Mouse (Mus musculus) frontal cortex, postnatal 36 days (tissue): ENCODE data around the gene Pnldc1.
"Not testable (repeated sequence)": the region's sequence is repeated elsewhere in the genome, so short reads cannot be mapped to it uniquely, and the experiment has no call there.

Experiments
- DNase-seq, 2 experiments: peaks; one replicate each; pipeline ENCODE4 v3.0.0; 2022; ENCODE audit warnings: low spot score in 2 of 2

Gene Pnldc1

GRCm38 (mm10) chr17:12909361-12910280, at the start of gene Pnldc1:
Pnldc1 (minus strand) TSS chr17:12910230.
- DNase-seq: no peak

- not testable (repeated sequence) for DNase-seq
Observed at GRCm38 (mm10) chr17:12959377-12959776, 49.3 kb upstream of the Pnldc1 start.

GRCm38 (mm10) chr17:12956664-12957063, 46.6 kb upstream of the Pnldc1 start:
- no peak for DNase-seq

- DNase-seq: no peak
Observed at GRCm38 (mm10) chr17:12949669-12950068, 39.6 kb upstream of the Pnldc1 start.

- DNase-seq: no peak
Observed at GRCm38 (mm10) chr17:12942459-12943162, 32.6 kb upstream of the Pnldc1 start.

GRCm38 (mm10) chr17:12941543-12942260, 31.7 kb upstream of the Pnldc1 start:
- no peak for DNase-seq

GRCm38 (mm10) chr17:12940151-12940805, 30.2 kb upstream of the Pnldc1 start, which contains the start of gene Acat3:
Acat3 (minus strand) TSS chr17:12940600.
- no peak for DNase-seq

- DNase-seq: not testable (repeated sequence)
Observed at GRCm38 (mm10) chr17:12939377-12940148, 29.5 kb upstream of the Pnldc1 start.

GRCm38 (mm10) chr17:12938077-12938476, 28.0 kb upstream of the Pnldc1 start:
- DNase-seq: no peak

GRCm38 (mm10) chr17:12937412-12937970, 27.5 kb upstream of the Pnldc1 start:
- DNase-seq: no peak

GRCm38 (mm10) chr17:12935719-12936118, 25.7 kb upstream of the Pnldc1 start:
- DNase-seq: no peak

GRCm38 (mm10) chr17:12931576-12931975, 21.5 kb upstream of the Pnldc1 start:
- not testable (repeated sequence) for DNase-seq

GRCm38 (mm10) chr17:12925703-12926180, 15.7 kb upstream of the Pnldc1 start:
- no peak for DNase-seq

GRCm38 (mm10) chr17:12925001-12925400, 15.0 kb upstream of the Pnldc1 start:
- no peak for DNase-seq

- DNase-seq: no peak
Observed at GRCm38 (mm10) chr17:12921073-12921472, 11.0 kb upstream of the Pnldc1 start.

- DNase-seq: no peak
Observed at GRCm38 (mm10) chr17:12916588-12917380, 6.8 kb upstream of the Pnldc1 start.

- peak; percentile 97 to 100 for DNase-seq
Observed at GRCm38 (mm10) chr17:12915881-12916583, 6.0 kb upstream of the Pnldc1 start, which contains the start of gene Mrpl18. Mrpl18 (minus strand) TSS chr17:12916345.

GRCm38 (mm10) chr17:12915488-12915880, 5.5 kb upstream of the Pnldc1 start, which contains the start of gene Tcp1:
Tcp1 (plus strand) TSS chr17:12915701.
- no peak for DNase-seq

- DNase-seq: no peak
Observed at GRCm38 (mm10) chr17:12910391-12910790, 361 bp upstream of the Pnldc1 start.
